Mouse (Mus musculus) c-Kit-negative CD71-positive TER-119-positive erythroid progenitor cells, embryonic 14.5 days (primary cell): Measurements from ENCODE around the gene Slc12a6.

Experiments used
- DNase-seq: peaks from one replicate; pipeline ENCODE4 v3.0.0-alpha.2; 2013; ENCODE audit warnings: low read depth, low spot score

Slc12a6 gene

DNA sequence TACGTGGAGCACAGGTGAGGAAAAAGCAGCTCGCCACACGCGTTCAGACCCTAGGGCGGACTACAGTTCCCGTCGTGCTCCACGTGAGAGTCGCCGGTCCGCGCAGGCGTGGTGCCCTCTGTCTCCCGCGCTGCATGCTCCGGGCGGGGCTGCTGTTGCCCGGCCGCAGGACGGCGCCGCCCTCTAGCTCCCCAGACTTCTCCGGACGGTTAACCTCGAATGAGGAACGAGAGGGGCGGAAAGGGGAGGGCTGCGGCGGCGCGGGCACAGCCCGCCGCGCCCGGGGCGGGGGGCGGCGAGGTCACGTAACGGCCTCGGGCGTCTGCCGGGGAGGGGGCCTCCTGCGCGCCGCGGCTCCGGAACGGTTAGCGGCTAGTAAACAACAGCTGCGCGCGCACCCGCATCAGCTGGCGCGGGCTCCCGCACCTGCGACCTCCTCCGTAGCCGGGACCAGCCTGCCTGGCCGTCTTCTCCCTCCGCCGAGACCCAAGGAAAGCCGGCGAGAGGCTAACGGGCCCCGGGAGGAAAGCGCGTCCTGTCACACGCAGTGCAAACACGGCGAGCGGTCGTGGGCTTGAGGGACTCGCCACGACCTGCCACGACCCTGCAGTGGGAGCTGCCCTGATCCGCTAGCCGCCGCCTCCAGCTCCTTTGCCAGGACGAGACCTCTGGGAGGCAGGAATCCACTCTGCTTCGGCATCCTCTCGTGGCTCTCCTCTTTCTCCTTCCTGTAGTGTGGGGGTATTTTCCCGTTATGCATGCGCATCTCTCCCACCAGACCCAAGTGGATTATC lies at the start of gene Slc12a6:
Slc12a6 (plus strand) TSS at position 378 of the 794 bp plus-strand sequence.
- DNase-seq: peak; percentile 85

DNA sequence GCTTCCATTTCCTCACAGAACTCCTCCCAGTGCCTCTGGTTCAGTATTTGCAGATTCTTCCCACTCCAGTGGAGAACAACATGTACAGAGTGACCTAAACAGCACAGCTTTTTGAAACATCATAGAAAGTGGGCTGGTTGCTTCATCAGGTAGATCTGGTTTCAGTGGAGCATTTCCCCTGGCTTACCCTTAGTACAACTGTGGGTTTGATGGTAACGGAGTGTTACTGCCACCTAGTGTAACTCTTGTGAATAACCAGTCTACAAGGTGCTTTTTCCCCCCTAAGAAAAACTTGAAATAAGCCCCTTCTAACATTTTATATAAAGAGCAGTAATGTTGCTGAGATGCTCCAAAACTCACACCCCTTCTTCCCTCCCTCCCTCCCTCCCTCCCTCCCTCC lies 49.6 kb upstream of the Slc12a6 start:
- no peak for DNase-seq

DNA sequence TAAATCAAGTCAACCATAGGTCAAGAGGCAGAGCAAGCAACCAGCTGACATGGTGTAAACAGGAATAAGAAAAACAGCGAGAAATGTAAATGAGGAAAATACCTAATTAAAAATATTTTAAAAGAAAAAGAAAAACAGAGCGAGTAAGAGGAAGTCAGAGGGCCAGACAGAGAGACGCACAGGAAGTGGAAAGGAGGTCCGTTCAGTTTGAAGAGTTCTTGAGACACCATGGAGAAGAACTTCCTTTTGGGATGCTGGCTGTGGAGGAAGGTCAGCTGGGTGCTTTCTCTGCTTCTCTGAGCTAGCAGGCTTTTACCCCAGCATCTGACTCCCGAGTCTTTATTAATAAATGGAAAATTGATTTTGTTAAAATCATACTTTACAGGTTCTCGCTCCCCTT lies 48.0 kb upstream of the Slc12a6 start:
- DNase-seq: no peak

DNA sequence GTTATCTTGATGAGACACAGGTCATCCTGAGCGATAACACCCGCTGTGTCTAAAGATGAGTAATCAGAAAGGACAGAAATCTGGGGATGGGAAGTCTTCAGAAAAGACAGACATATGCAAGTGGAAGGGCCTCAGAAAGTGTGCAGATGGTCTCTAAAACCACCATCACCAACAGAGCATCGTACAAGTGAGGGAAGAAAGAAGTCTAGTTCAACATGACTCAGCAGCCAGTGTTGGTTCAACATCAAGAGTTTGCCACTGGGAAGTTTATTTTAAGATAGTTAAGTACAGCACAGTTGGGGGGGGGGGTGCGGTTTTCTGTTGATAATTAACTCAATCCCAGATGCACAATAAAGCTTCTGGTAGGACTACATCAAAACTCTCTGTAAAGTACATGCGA lies 44.7 kb upstream of the Slc12a6 start:
- DNase-seq: no peak

DNA sequence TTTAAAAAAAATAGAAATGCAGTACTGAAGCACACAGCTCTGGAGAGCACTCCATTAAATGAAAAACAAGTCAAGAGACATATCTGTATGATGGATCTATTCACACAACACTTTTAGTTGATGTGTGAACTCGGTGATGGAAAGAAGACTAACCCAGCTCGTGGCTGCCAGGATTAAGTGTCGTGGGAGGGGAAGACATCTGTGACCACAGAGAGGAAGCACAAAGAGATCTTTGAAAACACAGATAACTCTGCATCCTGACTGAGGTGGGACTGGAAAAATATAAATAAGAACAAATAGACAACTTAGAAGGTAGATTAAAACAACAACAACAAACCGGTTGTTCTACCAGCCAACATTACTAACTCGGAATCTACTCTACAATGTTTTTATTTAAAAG lies 43.0 kb upstream of the Slc12a6 start:
- no peak for DNase-seq

DNA sequence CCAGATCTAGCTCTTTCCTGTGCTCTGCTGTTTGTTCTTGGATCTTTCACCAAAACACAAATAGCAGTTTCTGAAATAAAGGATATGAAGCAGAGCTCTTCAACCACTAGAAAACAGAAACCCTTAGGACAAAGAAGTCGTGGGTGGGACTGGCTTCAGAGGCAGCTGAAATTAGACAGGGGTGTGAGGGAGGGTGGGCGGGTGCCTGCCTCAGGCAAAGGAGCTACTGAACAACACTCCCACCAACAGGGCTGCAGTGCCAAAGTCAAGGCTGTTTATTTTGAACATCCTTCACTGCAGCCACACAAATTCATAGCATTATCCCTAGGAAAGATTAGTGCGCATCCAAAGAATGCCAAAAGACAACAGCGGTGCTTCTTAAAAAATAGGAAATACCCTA lies 41.3 kb upstream of the Slc12a6 start:
- DNase-seq: no peak

DNA sequence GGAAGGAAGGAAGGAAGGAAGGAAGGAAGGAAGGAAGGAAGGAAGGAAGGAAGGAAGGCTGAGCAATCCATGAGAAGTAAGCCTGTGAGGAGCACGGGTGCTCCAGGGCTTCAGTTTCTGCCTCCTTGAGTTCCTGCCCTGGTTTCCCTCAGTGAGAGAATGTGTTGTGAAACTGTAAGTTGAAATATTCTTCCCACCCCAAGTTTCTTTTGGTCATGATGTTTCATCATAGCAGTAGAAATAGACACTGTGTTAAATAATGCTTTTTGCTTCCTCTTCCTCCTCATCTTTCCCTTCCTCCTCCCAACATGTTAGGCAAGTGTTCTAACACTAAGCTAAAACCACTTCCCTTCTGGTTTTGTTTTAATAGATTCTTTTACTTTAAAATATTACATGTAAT lies 33.0 kb upstream of the Slc12a6 start:
- DNase-seq: no peak

DNA sequence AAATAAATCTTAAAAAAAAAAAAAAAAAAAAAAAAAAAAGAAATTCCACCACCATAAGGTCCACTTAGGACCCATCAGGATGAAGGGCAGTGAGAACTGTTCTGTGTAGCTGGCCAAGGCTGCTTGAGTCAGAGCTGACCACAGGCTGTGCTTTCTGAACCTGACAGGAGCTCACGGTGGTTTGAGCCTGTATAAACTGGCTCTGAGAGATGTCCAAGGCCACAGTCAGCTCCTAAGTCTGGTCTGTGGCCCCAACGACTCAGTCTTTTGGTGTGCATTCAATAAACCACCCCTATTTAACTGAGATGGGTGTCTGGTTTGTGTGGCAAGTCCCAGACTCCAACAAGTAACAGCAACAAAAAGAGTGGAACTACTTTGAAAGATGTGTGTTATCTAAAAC lies 29.0 kb upstream of the Slc12a6 start:
- no peak for DNase-seq

DNA sequence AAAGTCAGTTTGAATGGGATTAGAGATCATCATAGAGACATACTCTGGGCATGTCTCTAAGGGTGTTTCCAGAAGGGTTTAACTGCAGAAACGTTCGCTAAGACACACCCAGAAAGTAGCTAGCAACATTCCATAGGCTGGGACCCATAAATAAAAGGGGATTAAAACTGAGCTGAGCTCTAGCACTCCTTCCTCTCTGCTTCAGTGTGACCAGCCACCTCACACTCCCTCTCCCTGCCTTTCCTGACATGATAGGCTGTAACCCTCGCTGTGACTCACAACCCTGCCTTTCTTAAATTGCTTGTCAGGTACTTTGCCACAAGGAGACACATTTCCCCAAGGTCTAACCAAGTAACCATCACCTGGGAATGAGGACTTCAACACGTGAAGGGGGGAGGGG lies 27.6 kb upstream of the Slc12a6 start:
- DNase-seq: no peak

DNA sequence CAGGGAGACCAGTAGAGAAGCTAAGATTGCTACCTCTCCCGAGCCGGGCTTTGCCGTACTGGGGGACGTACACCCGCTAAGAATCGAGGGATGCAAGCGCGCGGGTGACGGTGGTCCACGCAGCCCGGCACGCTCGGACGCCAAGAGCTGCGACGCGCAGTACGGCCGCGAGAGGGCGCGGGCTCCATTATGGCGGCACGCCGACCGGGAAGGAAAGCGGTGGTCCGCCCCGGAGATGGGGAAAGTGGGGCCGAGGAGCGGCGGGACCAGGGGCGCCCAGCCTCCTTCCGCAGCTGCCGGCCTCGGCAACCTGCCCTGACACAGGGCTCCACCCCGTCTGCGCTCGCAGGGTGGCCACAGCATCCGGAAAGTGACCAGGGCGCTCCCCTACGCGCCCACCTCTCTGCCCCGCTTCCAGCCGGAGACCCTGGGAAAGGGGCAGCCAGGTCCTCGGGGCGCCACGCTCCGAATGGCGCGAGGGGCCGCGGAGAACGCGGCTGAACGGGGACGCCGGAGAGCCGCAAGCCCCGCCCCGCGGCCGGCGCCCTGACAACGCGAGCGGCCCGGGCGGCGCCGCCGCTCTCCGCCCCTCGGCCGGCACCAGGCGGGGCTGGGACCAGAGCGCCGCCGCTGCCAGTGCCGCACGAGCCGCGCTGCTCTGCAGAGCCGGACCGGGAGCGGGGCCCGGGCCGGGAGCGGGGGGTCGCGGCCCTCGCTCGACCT lies 26.3 kb upstream of the Slc12a6 start, which contains the start of gene Lpcat4:
Lpcat4 (plus strand) TSS at position 257 of the 723 bp plus-strand sequence.
- DNase-seq: peak; percentile 62

DNA sequence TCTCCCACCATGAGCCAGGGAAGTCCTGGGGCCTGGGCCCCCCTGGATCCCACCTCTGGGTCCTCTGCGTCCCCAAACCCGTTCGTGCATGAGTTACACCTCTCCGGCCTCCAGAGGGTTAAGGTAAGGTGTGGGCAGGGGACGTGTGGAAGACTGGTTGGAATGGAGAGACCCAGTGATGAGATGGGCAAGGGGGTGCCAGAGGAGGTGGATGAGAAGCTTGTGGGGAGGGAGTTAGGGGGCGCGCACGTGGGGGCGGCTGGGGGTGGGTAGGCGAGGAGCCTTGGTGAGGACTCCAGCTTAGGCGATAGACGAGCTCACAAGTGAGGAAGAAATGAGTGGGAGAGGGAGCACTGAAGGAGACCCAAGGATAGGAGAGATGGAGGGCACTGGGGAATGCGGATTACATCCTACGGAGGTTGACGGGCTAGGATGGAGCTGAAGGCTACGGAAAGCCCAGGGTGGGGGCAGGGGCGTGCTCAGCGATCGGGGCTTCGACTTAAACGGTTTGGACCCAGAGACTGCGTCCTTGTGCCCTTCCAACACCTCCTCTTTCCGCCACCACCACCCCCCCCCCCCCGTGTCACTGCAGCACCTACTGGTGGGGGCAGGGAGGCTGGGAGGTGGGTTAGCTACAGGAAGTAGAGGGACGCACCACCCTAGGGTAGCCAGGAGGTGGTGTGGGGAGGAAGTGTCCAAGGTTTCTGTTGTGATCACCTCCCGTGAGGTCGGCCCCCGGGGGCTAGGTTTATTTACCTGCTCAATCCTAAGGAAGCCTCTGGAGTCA lies 25.5 kb upstream of the Slc12a6 start:
- no peak for DNase-seq

DNA sequence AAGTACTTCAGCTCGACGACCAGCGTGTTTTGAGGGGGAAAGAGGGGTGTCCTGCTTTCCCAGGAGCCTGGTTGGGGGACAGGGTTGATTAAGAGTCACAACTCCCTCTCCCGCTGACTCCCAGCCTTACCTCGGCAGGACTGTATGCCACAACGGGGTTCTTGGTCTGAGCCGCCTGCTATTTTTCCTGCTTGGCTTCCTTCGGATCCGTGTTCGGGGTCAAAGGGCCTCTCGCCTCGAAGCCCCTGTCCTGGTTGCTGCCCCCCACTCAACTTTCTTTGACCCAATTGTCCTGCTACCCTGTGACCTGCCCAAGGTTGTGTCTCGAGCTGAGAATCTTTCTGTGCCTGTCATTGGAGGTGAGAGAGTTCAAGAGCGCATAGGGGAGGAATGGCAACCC lies 23.8 kb upstream of the Slc12a6 start:
- no peak for DNase-seq

DNA sequence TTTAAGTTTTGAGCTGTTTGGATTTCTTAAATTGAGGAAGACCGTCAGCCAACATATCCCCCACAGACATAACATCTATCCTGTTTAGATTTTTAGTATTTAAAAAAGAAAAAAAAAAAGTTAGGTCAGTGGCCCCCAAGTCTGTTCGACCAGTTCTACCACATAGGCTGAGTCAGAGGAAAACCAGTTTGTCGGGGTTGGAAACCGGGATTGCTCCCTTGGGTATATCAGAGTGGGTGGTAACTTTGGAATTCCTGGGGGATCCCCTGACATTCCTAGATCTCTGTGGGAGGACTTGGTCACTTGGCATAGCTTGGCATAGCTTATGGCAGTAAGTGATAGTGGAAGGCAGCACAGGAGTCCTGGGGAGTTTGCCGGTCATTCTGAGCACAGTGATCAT lies 20.3 kb upstream of the Slc12a6 start:
- DNase-seq: no peak

DNA sequence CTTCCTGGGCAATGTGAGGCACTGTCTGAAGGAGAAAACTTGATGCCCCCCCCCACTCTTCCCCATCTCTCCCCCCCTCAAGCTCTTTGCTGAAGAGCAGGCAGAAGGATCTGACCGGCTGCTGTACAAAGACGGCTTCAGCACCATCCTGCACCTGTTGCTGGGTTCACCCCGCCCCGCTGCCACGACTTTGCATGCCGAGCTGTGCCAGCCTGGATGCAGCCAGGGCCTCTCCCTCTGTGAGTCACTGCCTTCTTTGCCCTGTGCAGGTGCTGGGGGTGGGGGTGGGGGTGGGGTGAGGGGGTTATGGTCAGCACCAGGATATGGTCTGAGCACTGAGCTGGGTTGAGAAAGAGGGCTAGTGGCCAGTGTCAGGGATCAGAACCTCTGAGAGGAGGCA lies 19.4 kb upstream of the Slc12a6 start:
- no peak for DNase-seq

DNA sequence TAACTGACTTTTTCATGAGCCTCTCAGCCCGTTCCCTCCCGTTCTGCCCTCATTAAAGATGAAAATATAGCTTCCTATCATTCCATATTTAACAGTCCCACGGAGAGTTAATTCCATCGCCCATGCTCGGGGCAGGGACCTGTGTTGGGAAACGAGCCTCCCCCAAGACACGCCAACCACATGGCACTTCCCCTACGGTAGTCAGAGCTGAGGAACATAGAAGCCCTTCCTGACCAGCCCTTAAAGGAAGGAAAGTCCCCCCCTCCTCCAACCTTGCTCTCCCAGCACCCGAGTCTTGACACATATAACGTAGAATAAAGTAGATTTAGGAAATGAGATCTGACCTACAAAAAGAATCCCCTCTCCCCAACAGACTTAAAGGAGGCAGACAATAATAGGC lies 18.3 kb upstream of the Slc12a6 start:
- DNase-seq: no peak

DNA sequence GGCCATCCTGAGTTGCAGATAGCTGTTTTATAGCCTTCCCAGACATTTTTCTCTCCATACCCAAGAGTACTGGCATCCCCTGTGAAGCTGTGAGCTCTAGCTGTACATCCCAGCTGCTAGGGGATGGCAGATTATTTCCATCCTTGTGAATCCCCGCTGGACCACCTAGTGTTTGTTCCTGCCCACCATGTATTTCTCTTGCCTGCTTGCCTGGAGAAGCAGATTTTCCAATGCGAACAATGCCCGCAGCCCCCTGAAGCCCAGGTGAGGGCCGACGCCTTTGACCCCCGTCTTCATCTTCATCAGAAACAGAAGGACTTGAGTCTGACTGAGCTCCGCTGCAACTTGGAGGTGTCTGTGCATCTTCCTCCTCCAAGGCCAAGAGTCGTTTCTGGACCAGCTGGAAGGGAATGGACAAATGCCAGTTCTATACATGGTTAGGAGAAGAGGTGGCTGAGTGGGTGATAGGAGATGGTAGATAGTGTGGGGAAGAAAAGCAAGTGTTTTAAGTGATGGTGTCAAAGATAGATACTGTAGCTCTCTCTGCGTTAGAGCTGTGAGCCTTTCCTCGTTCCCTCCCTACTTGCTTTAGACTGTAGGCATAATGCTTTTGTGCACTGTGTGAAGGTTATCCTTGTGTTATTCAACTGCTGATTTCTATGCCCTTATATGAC lies 15.7 kb upstream of the Slc12a6 start:
- no peak for DNase-seq

DNA sequence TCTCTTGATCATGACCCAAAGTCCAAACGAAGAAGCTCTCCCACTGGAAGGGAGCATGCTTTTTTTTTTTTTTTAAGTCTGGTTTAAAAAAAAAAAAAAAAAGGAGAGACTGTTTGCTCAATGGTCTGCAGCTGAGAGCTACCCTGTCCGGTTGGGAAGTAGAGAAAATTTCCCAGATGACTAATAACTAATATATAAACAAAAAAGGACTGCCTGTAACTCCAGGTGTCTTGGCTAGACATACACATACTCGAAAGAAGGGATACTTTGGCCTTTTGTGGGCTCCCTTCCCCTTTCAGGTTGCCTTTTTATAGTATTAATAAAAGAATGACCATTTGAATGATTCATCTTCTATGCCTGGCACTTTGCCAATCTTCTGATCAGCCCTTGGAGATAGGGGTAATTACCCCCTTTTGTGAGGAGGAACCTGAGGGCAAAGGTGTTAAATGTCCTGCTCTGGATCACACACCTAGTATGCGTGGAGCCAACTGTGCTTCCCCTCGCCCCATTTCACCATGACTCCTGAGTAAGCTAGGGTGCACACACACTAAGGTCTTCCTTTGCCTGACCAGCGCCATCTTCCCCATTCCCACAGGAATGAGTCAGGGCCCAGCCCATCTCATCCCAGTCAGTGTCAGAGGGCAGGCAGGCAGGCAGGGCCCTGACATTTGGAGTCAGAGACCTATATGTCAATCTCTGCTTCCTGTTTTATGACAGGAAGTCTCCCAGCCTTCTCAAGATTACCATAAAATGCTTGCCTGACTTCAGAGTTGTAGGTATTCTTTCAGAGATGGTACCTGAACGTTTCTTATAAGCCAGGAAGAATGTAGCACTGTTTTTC lies 10.7 kb upstream of the Slc12a6 start:
- DNase-seq: no peak

DNA sequence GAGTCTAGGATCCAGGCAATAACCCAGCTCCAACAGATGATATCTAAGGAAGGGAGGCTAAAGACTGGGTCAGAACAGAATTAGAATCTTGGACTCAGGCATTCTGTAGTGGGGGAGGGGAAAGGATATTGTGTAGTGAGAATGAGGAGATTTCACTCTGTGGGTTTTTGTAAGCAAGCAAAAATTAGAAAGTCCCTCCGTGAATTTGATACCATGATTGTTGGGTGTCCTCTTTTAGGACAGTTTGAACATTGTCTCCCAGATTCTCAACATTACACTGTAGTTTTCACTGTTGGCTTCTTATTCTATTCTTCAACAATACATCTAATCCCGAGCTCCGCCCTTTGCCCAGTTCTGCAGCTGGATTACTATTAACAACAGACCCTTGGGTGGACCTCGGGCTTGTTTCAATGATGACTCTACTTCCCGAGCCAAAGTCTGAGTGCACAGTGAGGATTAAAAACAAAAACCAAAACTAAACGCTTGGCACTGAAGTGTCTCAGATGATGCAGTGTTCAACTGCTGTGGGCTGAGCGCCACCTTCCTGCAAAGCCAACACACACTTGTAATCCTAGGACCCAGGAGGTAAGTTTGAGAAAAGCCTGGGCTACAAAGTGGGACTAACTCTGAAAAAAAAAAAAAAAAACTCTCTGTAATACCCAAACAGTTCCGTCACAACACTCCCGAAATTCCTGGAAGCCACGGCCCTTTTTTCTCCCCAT lies 6.2 kb upstream of the Slc12a6 start, which contains the start of gene Nutm1:
Nutm1 (minus strand) TSS at position 51 of the 722 bp plus-strand sequence.
- DNase-seq: no peak

DNA sequence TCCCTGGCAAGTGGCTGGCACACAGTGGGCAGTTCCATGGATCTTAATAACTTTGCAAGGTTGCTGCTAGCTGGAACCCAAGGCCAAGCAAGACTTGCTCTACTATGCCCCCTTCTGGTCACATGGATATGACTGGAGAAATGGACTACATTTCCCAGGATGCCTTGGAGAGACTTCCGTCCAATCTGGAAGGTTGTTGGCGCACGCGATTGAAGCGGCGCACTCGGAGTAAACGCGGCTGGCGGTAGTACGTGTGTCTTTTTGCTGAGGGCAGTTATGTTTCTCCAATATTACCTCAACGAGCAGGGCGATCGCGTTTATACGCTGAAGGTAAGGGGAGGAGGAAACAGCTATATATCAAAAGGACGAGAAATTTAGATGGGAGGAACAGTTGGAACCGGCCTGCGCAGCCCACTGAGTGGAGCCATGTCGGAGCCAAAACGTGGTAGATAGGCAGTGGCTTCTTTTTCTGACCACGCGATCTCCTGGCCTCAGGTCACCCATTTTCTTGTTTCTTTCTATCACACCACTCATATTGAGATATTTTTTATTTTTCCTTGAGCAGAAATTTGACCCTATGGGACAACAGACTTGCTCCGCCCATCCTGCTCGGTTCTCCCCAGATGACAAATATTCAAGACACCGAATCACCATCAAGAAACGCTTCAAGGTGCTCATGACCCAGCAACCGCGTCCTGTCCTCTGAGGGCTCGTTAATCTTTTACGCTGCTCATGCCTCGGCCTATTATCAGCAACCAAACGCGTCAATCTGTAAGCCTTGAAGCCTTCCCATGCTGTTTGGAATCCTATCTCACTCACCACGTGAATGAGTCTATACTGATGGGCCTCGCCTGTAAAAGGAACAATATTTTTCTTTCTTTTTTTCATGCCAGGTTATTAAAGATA lies 3.6 kb upstream of the Slc12a6 start, which contains the start of gene Nop10:
Nop10 (plus strand) TSS at position 179 of the 906 bp plus-strand sequence.
- DNase-seq: peak; percentile 86
